Mouse (Mus musculus): Measurements from ENCODE around the gene Vmn2r71.

The Vmn2r71 gene

DNA sequence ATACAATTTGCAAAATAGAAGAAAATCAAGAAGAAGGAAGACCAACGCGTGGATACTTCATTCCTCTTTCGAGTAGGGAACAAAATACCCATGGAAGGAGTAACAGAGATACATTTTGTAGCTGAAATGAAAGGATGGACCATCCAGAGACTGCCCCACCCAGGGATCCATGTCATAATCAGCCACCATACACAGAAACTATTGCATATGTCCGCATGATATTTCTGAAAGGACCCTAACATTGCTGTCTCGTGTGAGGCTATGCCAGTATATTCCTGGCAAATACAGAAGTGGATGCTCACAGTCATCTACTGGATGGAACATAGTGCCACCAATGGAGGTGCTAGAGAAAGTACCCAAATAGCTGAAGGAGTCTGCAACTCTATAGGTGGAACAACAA is at the start of gene Vmn2r71:
Vmn2r71 (plus strand) TSS at position 301 of the 400 bp plus-strand sequence.
- no peak for DNase-seq (ENCODE audit: low spot score)

DNA sequence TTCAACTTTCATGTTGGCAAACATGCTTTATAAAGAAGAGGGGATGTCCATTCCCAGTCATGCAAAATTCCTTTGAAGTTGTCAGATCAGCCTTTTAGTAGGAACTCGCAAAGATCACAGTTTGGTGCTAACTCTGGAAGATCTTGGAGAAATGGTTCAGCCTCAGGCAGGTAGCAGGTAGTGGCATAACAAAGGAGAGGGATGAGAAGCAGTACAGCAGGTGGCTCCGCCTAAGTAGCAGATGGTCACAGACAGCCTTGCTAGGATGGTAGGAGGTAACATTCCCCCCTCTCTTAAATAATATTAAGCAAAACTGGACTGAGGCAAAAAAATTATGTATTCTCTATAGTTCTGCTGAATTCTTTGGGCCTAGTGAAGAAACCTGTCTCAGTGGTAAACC is 20.8 kb upstream of the Vmn2r71 start:
- DNase-seq (ENCODE audit: low spot score), result no peak

DNA sequence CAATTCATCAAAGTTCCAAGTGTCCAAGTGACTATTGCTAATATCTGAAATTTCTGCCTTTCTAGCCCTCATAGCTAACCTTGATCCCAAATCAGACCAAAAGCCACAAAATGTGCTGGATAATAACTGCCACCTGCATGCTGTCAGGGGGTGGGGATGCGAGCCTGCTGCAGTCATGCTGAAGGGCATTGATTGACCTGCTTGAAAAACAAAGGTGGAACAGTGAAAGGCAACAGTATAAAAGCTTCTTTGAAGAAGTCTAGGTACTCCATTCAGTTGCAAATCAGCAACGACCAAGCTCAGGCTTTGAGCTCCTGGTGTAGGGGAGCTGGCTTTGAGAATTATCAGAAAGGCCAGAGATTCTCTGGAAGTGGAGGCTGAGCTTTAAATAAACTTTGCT is 19.8 kb upstream of the Vmn2r71 start:
- DNase-seq (ENCODE audit: low spot score), result no peak

DNA sequence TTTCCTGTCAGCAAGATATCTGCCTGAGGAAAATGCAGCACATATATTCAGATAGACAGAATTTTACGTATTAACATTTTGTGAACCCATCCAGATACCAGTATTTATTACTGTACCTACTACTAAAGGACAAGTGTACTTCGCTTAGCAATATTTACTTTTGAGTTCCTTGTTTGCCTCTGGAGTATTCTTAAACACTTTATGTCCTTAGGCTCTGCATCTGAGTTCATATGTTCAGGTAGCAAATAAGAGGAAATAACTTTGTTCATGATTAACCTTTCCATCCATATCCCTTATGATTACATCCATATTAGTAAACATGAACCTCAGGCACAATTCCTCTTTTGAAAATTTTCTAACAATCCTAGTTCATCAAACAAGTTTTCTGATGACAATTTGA is 6.2 kb downstream of the Vmn2r71 start, which contains the start of gene Vmn2r70:
Vmn2r70 (minus strand) TSS at position 101 of the 400 bp plus-strand sequence.
- DNase-seq (ENCODE audit: low spot score), result no peak

All from testis, postnatal 10 days (tissue).